Mouse (Mus musculus) small intestine, adult 2 months (tissue): ENCODE data around the gene P4htm.

Source experiments
- CTCF ChIP-seq: fragments of 200-500 bp; IDR thresholded peaks from 2 replicates; pipeline ENCODE4 v1.5.1; 2012; ENCODE audit warnings: low read depth, mild to moderate bottlenecking, control low read depth, inconsistent platforms, low read length, moderate library complexity, mixed read lengths; ENCODE audit not compliant: insufficient replicate concordance, insufficient read length; ENCODE audit errors: extremely low read depth
- POLR2A ChIP-seq: fragments of 200-500 bp; IDR thresholded peaks from 2 replicates; pipeline ENCODE4 v1.6.1; 2012; ENCODE audit warnings: low read depth, mild to moderate bottlenecking, control low read depth, inconsistent platforms, low read length, moderate library complexity

DNA sequence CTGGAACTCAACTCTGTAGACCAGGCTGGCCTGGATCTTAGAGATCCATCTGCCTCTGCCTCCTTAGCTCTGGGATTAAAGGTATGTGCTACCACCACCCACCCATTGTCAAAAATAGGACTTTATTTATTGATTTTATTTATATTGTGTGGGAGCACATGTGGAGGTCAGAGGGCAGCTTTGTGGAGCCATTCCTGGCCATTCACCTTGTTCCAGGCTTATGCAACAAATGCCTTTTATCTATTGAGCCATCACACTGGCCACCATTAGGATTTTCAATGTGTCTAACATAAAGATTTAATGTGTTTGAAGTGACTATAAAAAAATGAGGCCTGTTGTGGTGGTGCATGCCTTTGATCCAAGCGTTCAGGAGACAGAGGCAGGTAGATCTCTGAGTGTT, 66.0 kb downstream of the P4htm start:
- no peak for TF ChIP-seq CTCF
- no peak for TF ChIP-seq POLR2A
